Mouse (Mus musculus) liver, embryonic 13.5 days (tissue): Measurements from ENCODE around the gene Trnp1. TPM values are rescaled to one million over a fixed set of nuclear protein-coding genes. Genes with fewer than 3 reads are reported as not detected.
"Not testable (repeated sequence)": the region's sequence is repeated elsewhere in the genome, so short reads cannot be mapped to it uniquely, and the experiment has no call there.

Source experiments
- ATAC-seq: fragments of 200-750 bp; cut with Nextera tagmentation; 2 replicates; pipeline ENCODE4 v1.8.0; 2017; ENCODE audit warnings: low read depth, mild to moderate bottlenecking, moderate number of reproducible peaks, moderate library complexity
- DNase-seq: peaks from one replicate; pipeline ENCODE4 v3.0.0; 2022
- H3K27ac ChIP-seq: fragments of 300-500 bp; sonication (generic); 2 replicates; pipeline ENCODE4 v1.5.1; 2015; ENCODE audit warnings: moderate library complexity, mild to moderate bottlenecking, inconsistent platforms
- H3K27me3 ChIP-seq: fragments of 300-500 bp; sonication (generic); 2 replicates; pipeline ENCODE4 v1.6.1; 2015; ENCODE audit warnings: mild to moderate bottlenecking, inconsistent platforms
- H3K36me3 ChIP-seq: fragments of 300-500 bp; sonication (generic); 2 replicates; pipeline ENCODE4 v1.6.1; 2015; ENCODE audit warnings: mild to moderate bottlenecking, inconsistent platforms
- H3K4me1 ChIP-seq: fragments of 300-500 bp; sonication (generic); replicated peaks from 2 replicates; pipeline ENCODE4 v1.6.1; 2015; ENCODE audit warnings: inconsistent platforms
- H3K4me2 ChIP-seq: fragments of 300-500 bp; sonication (generic); 2 replicates; pipeline ENCODE4 v1.6.1; 2015; ENCODE audit warnings: inconsistent platforms, mild to moderate bottlenecking, moderate library complexity
- H3K4me3 ChIP-seq: fragments of 300-500 bp; sonication (generic); replicated peaks from 2 replicates; pipeline ENCODE4 v1.5.1; 2015; ENCODE audit warnings: mild to moderate bottlenecking, inconsistent platforms
- H3K9ac ChIP-seq: fragments of 300-500 bp; sonication (generic); 2 replicates; pipeline ENCODE4 v1.6.1; 2015; ENCODE audit warnings: mild to moderate bottlenecking, inconsistent platforms
- H3K9me3 ChIP-seq: fragments of 300-500 bp; sonication (generic); replicated peaks from 2 replicates; pipeline ENCODE4 v1.6.1; 2016; ENCODE audit warnings: inconsistent platforms
- WGBS: fragments of 180-500 bp; shearing (Covaris S2); methylation state at CpG from one replicate; pipeline ENCODE4 v1.1.7; 2015; ENCODE audit not compliant: insufficient replicate concordance; 5-methylcytosine and 5-hydroxymethylcytosine counted together
- polyA plus RNA-seq: library from polyadenylated mRNA; unstranded; fragments of >200 nt; fragmentation: Nextera tagmentation; extraction: Ambion mirVana; gene quantifications from 2 replicates; pipeline ENCODE4 v1.2.1, GENCODE M21; 2015

Gene Trnp1
- 0.06 TPM in 1 of 2 replicates, not detected in the other for polyA plus RNA-seq

GRCm38 (mm10) chr4:133498160-133498724 lies at the start of gene Trnp1:
Gene Trnp1 (minus strand): TSS chr4:133498550.
- DNase-seq = peak; percentile 29
- H3K9me3 ChIP-seq = no peaks in the 10 kb centered on the region
- peak within 1 kb of the TSS; percentile 26; the same call in 1 of the 2 replicates for H3K9ac ChIP-seq
- H3K4me3 ChIP-seq = peak within 1 kb of the TSS; percentile 52
- H3K36me3 ChIP-seq = no peaks in the 10 kb centered on the region
- H3K4me2 ChIP-seq = peak within 1 kb of the TSS; percentile 67
- H3K4me1 ChIP-seq = peaks cover 24% of the 10 kb centered on the region
- WGBS = under 1% methylated on average over 47 of the region's 53 CpGs
- ATAC-seq = peak; percentile 54; the same call in 1 of the 2 replicates
- H3K27ac ChIP-seq = no peak within 1 kb of the TSS
- H3K27me3 ChIP-seq = peaks cover 99% of the 10 kb centered on the region

DNA sequence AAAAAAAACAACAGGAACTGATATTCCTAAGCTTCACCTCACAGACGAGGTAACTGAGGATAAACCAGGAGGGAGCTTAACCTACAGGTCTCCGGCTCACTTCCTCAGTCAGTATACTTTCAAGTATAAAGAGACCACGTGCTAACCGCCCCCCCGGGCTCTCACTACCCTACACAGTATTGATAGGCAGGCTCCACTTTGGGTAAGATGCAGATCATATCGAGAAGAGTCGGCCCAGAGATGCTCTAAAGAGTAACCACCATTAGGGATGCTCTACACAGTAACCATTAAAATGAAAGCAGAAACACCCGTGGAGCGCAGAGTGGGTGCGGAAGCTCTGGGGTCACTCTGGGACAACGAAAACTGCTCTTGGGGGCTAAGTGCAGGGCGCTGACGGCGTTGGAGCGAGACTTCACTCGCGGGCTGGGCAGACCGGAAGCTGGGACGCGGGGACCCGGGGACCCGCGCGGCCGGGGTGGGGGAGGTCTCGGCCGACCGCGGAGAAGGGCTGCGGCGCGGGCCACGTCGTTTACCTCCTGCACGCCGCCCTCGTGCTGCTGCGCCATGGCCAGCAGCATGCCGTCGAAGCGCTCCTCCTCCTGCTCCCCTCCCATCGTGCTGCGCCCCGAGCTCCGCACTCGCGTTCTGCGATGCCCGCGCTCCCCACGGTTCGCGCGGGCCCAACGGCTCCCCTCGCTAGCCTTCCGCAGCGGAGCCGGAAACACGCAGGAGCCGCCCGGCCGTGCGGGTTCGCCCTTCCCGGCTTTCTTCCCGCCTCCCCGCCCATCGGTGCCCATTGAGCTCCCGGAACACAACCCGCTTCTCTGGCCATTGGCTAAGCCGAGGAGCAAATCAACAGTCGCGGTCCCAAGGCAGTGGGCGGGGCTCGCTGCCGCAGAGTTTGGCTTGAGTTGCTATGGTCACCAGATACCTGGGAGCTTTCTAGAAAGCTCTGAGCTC lies 47.2 kb upstream of the Trnp1 start, which contains the start of gene Nudc:
Gene Nudc, minus strand, starts transcription at position 725 of the 960 bp plus-strand sequence.
- under 1% methylated on average over 73 of the region's 77 CpGs for WGBS

DNA sequence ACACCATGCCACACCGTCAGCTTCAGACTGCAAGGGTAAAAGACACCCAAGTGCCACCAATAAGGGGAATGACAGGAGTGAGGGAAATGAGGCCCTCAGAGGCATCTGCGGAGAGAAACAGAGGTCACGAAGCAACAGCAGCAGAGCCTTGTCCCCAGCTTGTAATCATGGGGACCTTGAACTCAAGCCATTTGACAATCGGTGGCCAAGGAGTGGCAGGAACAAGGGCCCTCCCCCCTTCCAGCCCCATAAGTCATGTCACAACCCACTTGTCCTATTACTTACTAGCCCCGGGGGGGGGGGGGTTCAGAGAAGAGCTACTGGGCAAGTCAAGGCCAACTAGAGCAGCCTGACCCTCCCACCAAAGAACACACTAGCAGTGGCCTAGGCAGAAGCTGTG lies 38.3 kb upstream of the Trnp1 start:
- 82% methylated on average over 5 of the region's 5 CpGs for WGBS
- no peaks in the 10 kb centered on the region for H3K4me1 ChIP-seq
- ATAC-seq = no peak
- no peaks in the 10 kb centered on the region for H3K9me3 ChIP-seq
- DNase-seq = no peak
- no peak overlapping the region for H3K9ac ChIP-seq
- H3K27ac ChIP-seq = no peak overlapping the region
- no peak overlapping the region for H3K4me2 ChIP-seq
- H3K27me3 ChIP-seq = no peaks in the 10 kb centered on the region
- peaks cover 96% of the 10 kb centered on the region for H3K36me3 ChIP-seq
- no peak overlapping the region for H3K4me3 ChIP-seq

More for the DNA sequence above, 47.2 kb upstream of the Trnp1 start, which contains the start of gene Nudc:
- H3K9me3 ChIP-seq = no peaks in the 10 kb centered on the region
- peaks cover 30% of the 10 kb centered on the region for H3K36me3 ChIP-seq
- peak; percentile 96 for DNase-seq
- H3K9ac ChIP-seq = peak within 1 kb of the TSS; percentile 91
- H3K4me1 ChIP-seq = peaks cover 31% of the 10 kb centered on the region
- peak within 1 kb of the TSS; percentile 89 for H3K4me3 ChIP-seq
- peak; percentile 98 for ATAC-seq
- no peaks in the 10 kb centered on the region for H3K27me3 ChIP-seq
- H3K27ac ChIP-seq = peak within 1 kb of the TSS; percentile 77
- H3K4me2 ChIP-seq = peak within 1 kb of the TSS; percentile 90

DNA sequence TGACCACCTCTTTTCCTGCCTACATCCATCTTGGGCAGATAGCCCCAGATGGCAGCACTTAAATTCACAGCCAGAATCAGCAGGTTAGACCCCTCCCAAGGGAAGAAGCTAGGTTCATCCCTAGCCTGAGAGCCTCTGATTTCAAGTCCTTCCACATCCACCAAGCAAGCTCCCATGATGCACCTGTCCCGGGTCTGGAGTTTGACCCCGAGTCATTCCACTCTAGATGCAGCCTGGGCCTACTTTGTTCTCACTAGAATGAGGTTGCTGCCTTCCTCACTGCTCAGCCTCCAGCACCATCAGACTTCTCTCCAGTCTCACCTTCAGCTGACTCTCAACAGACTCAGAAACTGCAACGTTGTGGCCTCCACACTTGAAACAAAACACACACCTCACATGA lies 37.7 kb upstream of the Trnp1 start:
- WGBS = 78% methylated on average over 3 of the region's 3 CpGs
- no peak overlapping the region for H3K27ac ChIP-seq

GRCm38 (mm10) chr4:133532777-133533176 lies 34.4 kb upstream of the Trnp1 start:
- no peaks in the 10 kb centered on the region for H3K9me3 ChIP-seq
- H3K9ac ChIP-seq = no peak overlapping the region
- WGBS = 75% methylated on average over 3 of the region's 3 CpGs
- no peak overlapping the region for H3K27ac ChIP-seq
- H3K4me2 ChIP-seq = no peak overlapping the region
- ATAC-seq (no peak), DNase-seq (no peak)
- no peak overlapping the region for H3K4me3 ChIP-seq
- no peaks in the 10 kb centered on the region for H3K27me3 ChIP-seq
- H3K4me1 ChIP-seq = peaks cover 6% of the 10 kb centered on the region
- peaks cover 79% of the 10 kb centered on the region for H3K36me3 ChIP-seq

More for the DNA sequence above, 37.7 kb upstream of the Trnp1 start:
- Histone ChIP-seq H3K27me3 (no peaks in the 10 kb centered on the region), H3K9ac (no peak overlapping the region), H3K4me3 (no peak overlapping the region), H3K36me3 (peaks cover 96% of the 10 kb centered on the region), H3K4me2 (no peak overlapping the region), H3K4me1 (no peaks in the 10 kb centered on the region), H3K9me3 (no peaks in the 10 kb centered on the region)
- DNase-seq (no peak), ATAC-seq (no peak)

DNA sequence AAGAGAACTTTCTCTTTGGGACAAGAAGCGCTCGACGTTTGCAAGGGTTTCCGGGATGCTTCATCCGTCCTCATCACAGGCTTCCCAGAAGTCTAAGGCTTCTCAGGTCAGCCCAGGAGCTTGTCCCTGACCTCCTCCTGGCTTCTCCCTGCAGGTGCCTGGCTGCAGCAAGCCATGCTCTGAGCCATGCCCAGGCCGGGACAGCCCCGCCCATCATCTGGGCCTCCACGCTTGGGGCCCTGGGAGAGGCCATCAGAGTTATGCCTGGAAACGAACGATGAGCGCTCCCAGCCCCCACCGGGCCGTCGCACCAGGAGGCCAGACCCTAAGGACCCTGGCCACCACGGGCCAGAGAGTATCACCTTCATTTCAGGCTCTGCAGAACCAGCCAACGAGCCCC lies 29.4 kb upstream of the Trnp1 start:
- H3K9me3 ChIP-seq = no peaks in the 10 kb centered on the region
- no peak; the same call in 1 of the 2 replicates for ATAC-seq
- no peak overlapping the region for H3K4me3 ChIP-seq
- peaks cover 7% of the 10 kb centered on the region for H3K4me1 ChIP-seq
- no peak overlapping the region for H3K4me2 ChIP-seq
- no peak overlapping the region for H3K27ac ChIP-seq
- 65% methylated on average over 16 of the region's 16 CpGs for WGBS
- peaks cover 2% of the 10 kb centered on the region; the same call in 1 of the 2 replicates for H3K27me3 ChIP-seq
- H3K9ac ChIP-seq = no peak overlapping the region
- DNase-seq = no peak
- H3K36me3 ChIP-seq = peaks cover 31% of the 10 kb centered on the region

DNA sequence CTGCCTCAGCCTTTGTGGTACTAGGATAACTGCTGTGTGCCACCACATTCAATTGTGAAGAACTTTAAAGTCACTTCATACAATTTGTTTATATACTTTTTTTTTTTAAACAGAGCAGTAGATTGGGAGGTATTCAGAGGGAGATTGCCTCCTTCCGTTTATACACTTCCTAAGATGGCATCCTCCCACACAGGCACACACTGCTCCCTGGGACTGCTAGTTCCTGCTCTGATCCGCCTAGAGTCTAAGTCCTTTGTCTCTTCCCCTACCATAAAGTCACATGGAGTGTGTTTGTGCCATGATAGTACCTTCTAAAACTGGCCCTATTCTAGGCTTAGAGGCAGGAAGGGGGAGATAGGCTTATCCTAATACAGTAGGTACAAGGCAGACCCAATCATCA lies 23.2 kb upstream of the Trnp1 start:
- Histone ChIP-seq H3K4me2 (no peak overlapping the region), H3K4me1 (peaks cover 7% of the 10 kb centered on the region; the same call in 1 of the 2 replicates), H3K27ac (no peak overlapping the region), H3K9ac (no peak overlapping the region), H3K27me3 (peaks cover 56% of the 10 kb centered on the region), H3K36me3 (no peaks in the 10 kb centered on the region), H3K9me3 (no peaks in the 10 kb centered on the region), H3K4me3 (no peak overlapping the region)
- ATAC-seq = no peak
- 32% methylated on average over 2 of the region's 2 CpGs for WGBS
- DNase-seq = no peak

DNA sequence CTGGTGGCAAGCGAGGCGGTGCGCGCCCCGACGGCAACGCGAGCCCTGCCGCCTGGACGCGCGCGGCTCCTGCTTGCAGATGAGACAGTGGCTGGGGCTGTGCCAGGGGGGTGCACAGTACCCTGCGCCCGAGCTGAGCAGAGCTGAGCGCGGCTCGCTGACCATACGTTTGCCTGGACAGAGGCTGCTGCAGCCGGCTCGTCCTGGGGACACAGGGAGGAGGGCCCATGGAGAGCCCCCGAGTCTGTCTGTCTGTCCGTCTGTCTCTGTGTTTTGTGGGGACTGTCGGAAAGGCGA lies 21.0 kb upstream of the Trnp1 start:
- peak overlapping the region; percentile 66 for H3K4me2 ChIP-seq
- H3K4me1 ChIP-seq = peaks cover 7% of the 10 kb centered on the region; the same call in 1 of the 2 replicates
- H3K27ac ChIP-seq = no peak overlapping the region
- peak overlapping the region; percentile 33 for H3K9ac ChIP-seq
- no peaks in the 10 kb centered on the region for H3K36me3 ChIP-seq
- no peak for DNase-seq
- H3K9me3 ChIP-seq = no peaks in the 10 kb centered on the region
- peak overlapping the region; percentile 57 for H3K4me3 ChIP-seq
- WGBS = 15% methylated on average over 25 of the region's 25 CpGs
- ATAC-seq = peak; percentile 7; the same call in 1 of the 2 replicates
- peaks cover 64% of the 10 kb centered on the region for H3K27me3 ChIP-seq

- ATAC-seq (peak; percentile 12; the same call in 1 of the 2 replicates), DNase-seq (no peak)
- 8% methylated on average over 63 of the region's 69 CpGs for WGBS
- Histone ChIP-seq H3K9ac (peak within 1 kb of the TSS; percentile 33), H3K27ac (no peak within 1 kb of the TSS), H3K27me3 (peaks cover 64% of the 10 kb centered on the region), H3K9me3 (no peaks in the 10 kb centered on the region), H3K4me3 (peak within 1 kb of the TSS; percentile 57), H3K4me1 (peaks cover 7% of the 10 kb centered on the region; the same call in 1 of the 2 replicates), H3K4me2 (peak within 1 kb of the TSS; percentile 66), H3K36me3 (no peaks in the 10 kb centered on the region)
These were observed 20.4 kb upstream of the Trnp1 start, which contains the start of gene Kdf1 for GRCm38 (mm10) chr4:133518601-133519368. Gene Kdf1 (plus strand): TSS chr4:133518963.

DNA sequence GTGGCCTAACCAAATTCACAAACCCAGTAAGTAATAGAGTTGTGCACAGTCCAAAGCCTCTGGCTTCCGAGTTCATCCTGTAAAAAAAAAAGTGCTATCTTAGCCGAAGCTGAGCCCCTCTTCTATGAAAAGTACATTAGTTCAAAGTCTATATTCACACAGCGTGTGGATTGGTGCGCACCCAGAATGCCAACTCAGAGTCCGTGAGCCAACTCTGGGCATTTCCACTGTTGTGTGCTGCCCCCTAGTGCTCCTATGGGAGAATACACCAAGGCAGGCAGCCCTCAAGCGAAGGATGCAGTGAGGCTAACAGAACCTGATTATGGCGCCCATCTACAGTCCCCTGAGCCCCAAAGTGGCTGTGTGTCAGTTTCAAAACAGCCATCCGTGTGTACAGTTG lies 14.6 kb upstream of the Trnp1 start:
- no peak overlapping the region for H3K4me3 ChIP-seq
- H3K36me3 ChIP-seq = no peaks in the 10 kb centered on the region
- DNase-seq (peak; percentile 43), ATAC-seq (peak; percentile 31; the same call in 1 of the 2 replicates)
- WGBS = 12% methylated on average over 8 of the region's 8 CpGs
- H3K27ac ChIP-seq = no peak overlapping the region
- no peaks in the 10 kb centered on the region for H3K4me1 ChIP-seq
- H3K27me3 ChIP-seq = peaks cover 35% of the 10 kb centered on the region
- H3K9ac ChIP-seq = no peak overlapping the region
- H3K9me3 ChIP-seq = no peaks in the 10 kb centered on the region
- H3K4me2 ChIP-seq = no peak overlapping the region

GRCm38 (mm10) chr4:133512511-133512910 lies 14.2 kb upstream of the Trnp1 start:
- H3K9ac ChIP-seq, H3K36me3 ChIP-seq, H3K9me3 ChIP-seq, ATAC-seq, DNase-seq, H3K27ac ChIP-seq, H3K4me1 ChIP-seq, H3K4me2 ChIP-seq, H3K4me3 ChIP-seq: not testable (repeated sequence)
- H3K27me3 ChIP-seq = peaks cover 32% of the 10 kb centered on the region
- WGBS = 44% methylated on average over 5 of the region's 5 CpGs
